Mouse (Mus musculus) kidney, embryonic 15.5 days (tissue): Measurements from ENCODE around the gene Slain2. TPM values are rescaled to one million over a fixed set of nuclear protein-coding genes. Genes with fewer than 3 reads are reported as not detected.

ENCODE experiments used
- ATAC-seq: fragments of 200-750 bp; cut with Nextera tagmentation; replicated peaks from 2 replicates; pipeline ENCODE4 v1.8.0; 2017; ENCODE audit warnings: moderate TSS enrichment; ENCODE audit not compliant: low FRiP score
- H3K27ac ChIP-seq: fragments of 300-500 bp; sonication (generic); 2 replicates; pipeline ENCODE4 v1.5.1; 2015; ENCODE audit warnings: mild to moderate bottlenecking, inconsistent platforms
- H3K27me3 ChIP-seq: fragments of 300-500 bp; sonication (generic); 2 replicates; pipeline ENCODE4 v1.6.1; 2015; ENCODE audit warnings: inconsistent platforms
- H3K36me3 ChIP-seq: fragments of 300-500 bp; sonication (generic); 2 replicates; pipeline ENCODE4 v1.6.1; 2015; ENCODE audit warnings: inconsistent platforms
- H3K4me1 ChIP-seq: fragments of 300-500 bp; sonication (generic); 2 replicates; pipeline ENCODE4 v1.6.1; 2015; ENCODE audit warnings: inconsistent platforms
- H3K4me2 ChIP-seq: fragments of 300-500 bp; sonication (generic); 2 replicates; pipeline ENCODE4 v1.6.1; 2015; ENCODE audit warnings: moderate library complexity, mild to moderate bottlenecking, inconsistent platforms
- H3K4me3 ChIP-seq: fragments of 300-500 bp; sonication (generic); replicated peaks from 2 replicates; pipeline ENCODE4 v1.5.1; 2015; ENCODE audit warnings: mild to moderate bottlenecking, inconsistent platforms
- H3K9ac ChIP-seq: fragments of 300-500 bp; sonication (generic); 2 replicates; pipeline ENCODE4 v1.6.1; 2015; ENCODE audit warnings: mild to moderate bottlenecking, inconsistent platforms
- H3K9me3 ChIP-seq: fragments of 300-500 bp; sonication (generic); replicated peaks from 2 replicates; pipeline ENCODE4 v1.6.1; 2016; ENCODE audit warnings: inconsistent platforms
- WGBS: fragments of 180-500 bp; shearing (Covaris S2); methylation state at CpG from one replicate; pipeline ENCODE4 v1.1.7; 2015; ENCODE audit warnings: mixed read lengths; 5-methylcytosine and 5-hydroxymethylcytosine counted together
- polyA plus RNA-seq: library from polyadenylated mRNA; unstranded; fragments of >200 nt; fragmentation: Nextera tagmentation; extraction: Ambion mirVana; gene quantifications from 2 replicates; pipeline ENCODE4 v1.2.1, GENCODE M21; 2015

Gene Slain2
- polyA plus RNA-seq, 1 experiment from 2014 or later, result 14.1 TPM

DNA sequence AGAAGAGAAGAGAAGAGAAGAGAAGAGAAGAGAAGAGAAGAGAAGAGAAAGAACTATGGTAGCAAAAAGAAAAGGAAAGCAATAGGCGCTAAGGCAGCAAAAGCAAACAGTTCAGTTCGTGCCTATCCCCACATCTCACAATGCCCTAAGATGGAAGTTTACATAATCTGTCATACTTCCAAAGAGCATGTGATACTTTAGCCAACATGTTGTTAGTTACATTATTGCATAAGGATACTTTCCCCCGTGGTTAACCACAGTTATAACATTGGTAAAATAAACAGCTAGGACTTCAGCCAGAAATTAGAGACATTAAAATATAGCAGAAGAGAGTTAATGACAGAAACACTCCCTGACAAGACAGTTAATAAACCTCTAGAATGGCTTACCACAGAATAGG lies 30.4 kb upstream of the Slain2 start:
- Histone ChIP-seq H3K9ac (no peak overlapping the region), H3K27me3 (no peaks in the 10 kb centered on the region), H3K4me3 (no peak overlapping the region), H3K9me3 (no peaks in the 10 kb centered on the region), H3K27ac (no peak overlapping the region), H3K4me2 (no peak overlapping the region), H3K4me1 (peaks cover 3% of the 10 kb centered on the region), H3K36me3 (no peaks in the 10 kb centered on the region)
- WGBS, result 72% methylated on average over 3 of the region's 3 CpGs
- ATAC-seq, result no peak

- H3K36me3 ChIP-seq, result no peaks in the 10 kb centered on the region
- H3K4me3 ChIP-seq, result no peak overlapping the region
- peak overlapping the region; percentile 28; the same call in 1 of the 2 replicates for H3K27ac ChIP-seq
- WGBS, result 68% methylated on average over 19 of the region's 19 CpGs
- H3K4me1 ChIP-seq, result peaks cover 3% of the 10 kb centered on the region
- H3K9ac ChIP-seq, result no peak overlapping the region
- no peak overlapping the region for H3K4me2 ChIP-seq
- peak; percentile 72 for ATAC-seq
- H3K9me3 ChIP-seq, result no peaks in the 10 kb centered on the region
- H3K27me3 ChIP-seq, result no peaks in the 10 kb centered on the region
These were observed 27.5 kb upstream of the Slain2 start for GRCm38 (mm10) chr5:72886458-72887222.

- no peak for ATAC-seq
- Histone ChIP-seq H3K36me3 (no peaks in the 10 kb centered on the region), H3K4me3 (no peak overlapping the region), H3K9ac (no peak overlapping the region), H3K27me3 (no peaks in the 10 kb centered on the region), H3K4me1 (peaks cover 3% of the 10 kb centered on the region), H3K9me3 (no peaks in the 10 kb centered on the region), H3K27ac (no peak overlapping the region), H3K4me2 (no peak overlapping the region)
- 79% methylated on average over 7 of the region's 7 CpGs for WGBS
These were observed 25.8 kb upstream of the Slain2 start for GRCm38 (mm10) chr5:72888260-72888659.

GRCm38 (mm10) chr5:72891534-72891933 lies 22.6 kb upstream of the Slain2 start:
- 3% methylated on average over 12 of the region's 12 CpGs for WGBS
- ATAC-seq, result no peak
- Histone ChIP-seq H3K9me3 (no peaks in the 10 kb centered on the region), H3K36me3 (no peaks in the 10 kb centered on the region), H3K4me3 (no peak overlapping the region), H3K4me1 (peaks cover 3% of the 10 kb centered on the region), H3K9ac (no peak overlapping the region), H3K27me3 (no peaks in the 10 kb centered on the region), H3K27ac (no peak overlapping the region), H3K4me2 (no peak overlapping the region)

GRCm38 (mm10) chr5:72893987-72894386 lies 20.1 kb upstream of the Slain2 start:
- H3K9ac ChIP-seq, result no peak overlapping the region
- no peak overlapping the region for H3K27ac ChIP-seq
- H3K4me2 ChIP-seq, result no peak overlapping the region
- H3K4me1 ChIP-seq, result peaks cover 5% of the 10 kb centered on the region
- ATAC-seq, result no peak
- no peak overlapping the region for H3K4me3 ChIP-seq
- no peaks in the 10 kb centered on the region for H3K27me3 ChIP-seq
- H3K9me3 ChIP-seq, result no peaks in the 10 kb centered on the region
- no peaks in the 10 kb centered on the region for H3K36me3 ChIP-seq
- WGBS, result 59% methylated on average over 5 of the region's 5 CpGs

- 93% methylated on average over 11 of the region's 11 CpGs for WGBS
- no peak for ATAC-seq
- no peaks in the 10 kb centered on the region for H3K9me3 ChIP-seq
These were observed 18.8 kb upstream of the Slain2 start for GRCm38 (mm10) chr5:72895261-72895660.

GRCm38 (mm10) chr5:72896478-72897279 lies 17.4 kb upstream of the Slain2 start:
- H3K9me3 ChIP-seq, result no peaks in the 10 kb centered on the region
- no peak overlapping the region for H3K27ac ChIP-seq
- 72% methylated on average over 18 of the region's 18 CpGs for WGBS
- H3K4me1 ChIP-seq, result peaks cover 5% of the 10 kb centered on the region
- H3K4me3 ChIP-seq, result no peak overlapping the region
- no peaks in the 10 kb centered on the region for H3K27me3 ChIP-seq
- no peaks in the 10 kb centered on the region for H3K36me3 ChIP-seq
- ATAC-seq, result no peak
- H3K9ac ChIP-seq, result no peak overlapping the region
- H3K4me2 ChIP-seq, result no peak overlapping the region

More at GRCm38 (mm10) chr5:72895261-72895660, 18.8 kb upstream of the Slain2 start:
- no peak overlapping the region for H3K27ac ChIP-seq
- H3K9ac ChIP-seq, result no peak overlapping the region
- no peaks in the 10 kb centered on the region for H3K36me3 ChIP-seq
- no peak overlapping the region for H3K4me3 ChIP-seq
- H3K4me1 ChIP-seq, result peaks cover 5% of the 10 kb centered on the region
- H3K27me3 ChIP-seq, result no peaks in the 10 kb centered on the region
- H3K4me2 ChIP-seq, result no peak overlapping the region

GRCm38 (mm10) chr5:72897998-72898397 lies 16.1 kb upstream of the Slain2 start:
- H3K27me3 ChIP-seq, result no peaks in the 10 kb centered on the region
- no peak overlapping the region for H3K9ac ChIP-seq
- WGBS, result 29% methylated on average over 6 of the region's 6 CpGs
- H3K27ac ChIP-seq, result no peak overlapping the region
- no peak overlapping the region for H3K4me2 ChIP-seq
- ATAC-seq, result no peak
- no peaks in the 10 kb centered on the region for H3K36me3 ChIP-seq
- no peak overlapping the region for H3K4me3 ChIP-seq
- peaks cover 5% of the 10 kb centered on the region for H3K4me1 ChIP-seq
- H3K9me3 ChIP-seq, result no peaks in the 10 kb centered on the region

GRCm38 (mm10) chr5:72899255-72899654 lies 14.8 kb upstream of the Slain2 start:
- Histone ChIP-seq H3K9me3 (no peaks in the 10 kb centered on the region), H3K27ac (no peak overlapping the region), H3K27me3 (no peaks in the 10 kb centered on the region), H3K4me2 (no peak overlapping the region), H3K4me3 (no peak overlapping the region), H3K36me3 (no peaks in the 10 kb centered on the region), H3K4me1 (peaks cover 5% of the 10 kb centered on the region), H3K9ac (no peak overlapping the region)
- WGBS, result 90% methylated on average over 8 of the region's 8 CpGs
- ATAC-seq, result no peak

- no peak overlapping the region for H3K4me3 ChIP-seq
- WGBS, result 86% methylated on average over 4 of the region's 4 CpGs
- no peak overlapping the region for H3K4me2 ChIP-seq
- no peaks in the 10 kb centered on the region for H3K9me3 ChIP-seq
- H3K27ac ChIP-seq, result no peak overlapping the region
- peaks cover 3% of the 10 kb centered on the region for H3K4me1 ChIP-seq
- H3K9ac ChIP-seq, result no peak overlapping the region
- H3K27me3 ChIP-seq, result no peaks in the 10 kb centered on the region
- no peaks in the 10 kb centered on the region for H3K36me3 ChIP-seq
- ATAC-seq, result no peak
These were observed 12.2 kb upstream of the Slain2 start for GRCm38 (mm10) chr5:72901866-72902265.

GRCm38 (mm10) chr5:72902312-72902711 lies 11.8 kb upstream of the Slain2 start:
- Histone ChIP-seq H3K4me3 (no peak overlapping the region), H3K9me3 (no peaks in the 10 kb centered on the region), H3K27ac (no peak overlapping the region), H3K4me1 (no peaks in the 10 kb centered on the region), H3K27me3 (no peaks in the 10 kb centered on the region), H3K4me2 (no peak overlapping the region), H3K36me3 (no peaks in the 10 kb centered on the region), H3K9ac (no peak overlapping the region)
- WGBS, result 86% methylated on average over 3 of the region's 3 CpGs
- ATAC-seq, result no peak

GRCm38 (mm10) chr5:72902876-72903516 lies 11.1 kb upstream of the Slain2 start:
- no peaks in the 10 kb centered on the region for H3K36me3 ChIP-seq
- no peaks in the 10 kb centered on the region for H3K9me3 ChIP-seq
- no peaks in the 10 kb centered on the region for H3K4me1 ChIP-seq
- no peak overlapping the region for H3K4me3 ChIP-seq
- H3K27ac ChIP-seq, result no peak overlapping the region
- 75% methylated on average over 3 of the region's 3 CpGs for WGBS
- no peak overlapping the region for H3K9ac ChIP-seq
- ATAC-seq, result no peak
- H3K27me3 ChIP-seq, result no peaks in the 10 kb centered on the region
- no peak overlapping the region for H3K4me2 ChIP-seq
